Mouse (Mus musculus): ENCODE results near the gene Apom.

- TF ChIP-seq CTCF (IDR thresholded peaks at IDR 0.05; ENCODE audit: extremely low read depth, insufficient read depth, insufficient read length, insufficient replicate concordance) (no peak), POLR2A (IDR thresholded peaks at IDR 0.05; ENCODE audit: low read depth, low read length) (peak; percentile 78)
Observed at GRCm38 (mm10) chr17:35164568-35165450, 33.0 kb upstream of the Apom start, which contains the start of gene Prrc2a.

Measured in spleen, adult 2 months (tissue).